Mouse (Mus musculus): ENCODE data around the gene Slamf9. TPM values are rescaled to one million over a fixed set of nuclear protein-coding genes. Genes with fewer than 3 reads are reported as not detected.
A peak's percentile ranks its signal among the peaks of the same experiment; 100 is the strongest.

The Slamf9 gene
- 1 to 10 TPM; 2.3 to 4.5 TPM for total RNA-seq (2021)
- long read RNA-seq, experiment 1, partial matches to known transcripts: 1 of 3 reads
- long read RNA-seq, experiment 1, other reads (novel, unspliced or antisense): 0 of 3 reads
- long read RNA-seq, experiment 2, partial matches to known transcripts: 1 of 2 reads
- long read RNA-seq, experiment 2, other reads (novel, unspliced or antisense): 0 of 2 reads

GRCm38 (mm10) chr1:172475054-172475741 lies at the start of gene Slamf9:
Gene Slamf9 (plus strand): TSS chr1:172475358.
- peak in 1 of 2 experiments; percentile 16 for DNase-seq

- DNase-seq: no peak
These were observed 48.7 kb upstream of the Slamf9 start for GRCm38 (mm10) chr1:172426419-172426818.

GRCm38 (mm10) chr1:172427841-172428240 lies 47.3 kb upstream of the Slamf9 start:
- DNase-seq: no peak

- no peak for DNase-seq
These were observed 46.5 kb upstream of the Slamf9 start for GRCm38 (mm10) chr1:172428614-172429013.

GRCm38 (mm10) chr1:172430731-172431220 lies 44.4 kb upstream of the Slamf9 start:
- no peak for DNase-seq

GRCm38 (mm10) chr1:172431836-172432586 lies 43.1 kb upstream of the Slamf9 start:
- peak; percentile 12 to 32 for DNase-seq

- DNase-seq: no peak
These were observed 42.6 kb upstream of the Slamf9 start for GRCm38 (mm10) chr1:172432587-172432955.

- DNase-seq: no peak
These were observed 41.9 kb upstream of the Slamf9 start for GRCm38 (mm10) chr1:172433012-172433850.

GRCm38 (mm10) chr1:172433851-172434165 lies 41.4 kb upstream of the Slamf9 start:
- DNase-seq: no peak

- no peak for DNase-seq
These were observed 38.4 kb upstream of the Slamf9 start for GRCm38 (mm10) chr1:172436785-172437184.

- DNase-seq: no peak
These were observed 36.5 kb upstream of the Slamf9 start for GRCm38 (mm10) chr1:172438621-172439020.

GRCm38 (mm10) chr1:172440521-172440920 lies 34.6 kb upstream of the Slamf9 start:
- DNase-seq: no peak

- DNase-seq: no peak
These were observed 33.2 kb upstream of the Slamf9 start for GRCm38 (mm10) chr1:172441935-172442445.

- no peak for DNase-seq
These were observed 24.9 kb upstream of the Slamf9 start for GRCm38 (mm10) chr1:172450226-172450625.

GRCm38 (mm10) chr1:172450848-172451470 lies 24.2 kb upstream of the Slamf9 start:
- DNase-seq: no peak

- no peak for DNase-seq
These were observed 22.2 kb upstream of the Slamf9 start for GRCm38 (mm10) chr1:172452911-172453310.

- DNase-seq: no peak
These were observed 21.3 kb upstream of the Slamf9 start for GRCm38 (mm10) chr1:172453810-172454209.

- DNase-seq: no peak
These were observed 19.7 kb upstream of the Slamf9 start for GRCm38 (mm10) chr1:172455416-172455815.

GRCm38 (mm10) chr1:172456001-172456677 lies 19.0 kb upstream of the Slamf9 start:
- DNase-seq: peak in 1 of 2 experiments; percentile 19

GRCm38 (mm10) chr1:172457196-172457595 lies 18.0 kb upstream of the Slamf9 start:
- DNase-seq: no peak

GRCm38 (mm10) chr1:172458041-172458440 lies 17.1 kb upstream of the Slamf9 start:
- DNase-seq: no peak
